Mouse (Mus musculus): ENCODE data around the gene 9130019O22Rik. TPM values are rescaled to one million over a fixed set of nuclear protein-coding genes. Genes with fewer than 3 reads are reported as not detected.
"Not testable (repeated sequence)": the region's sequence is repeated elsewhere in the genome, so short reads cannot be mapped to it uniquely, and the experiment has no call there.

Gene 9130019O22Rik
- total and polyA plus RNA-seq, 3 experiments = 1.2 to 10.2 (median 5.0) TPM

- no peak for TF ChIP-seq GATA2 (IDR thresholded peaks at IDR 0.05; ENCODE audit: borderline replicate concordance, low read depth, low read length)
- TF ChIP-seq POLR2AphosphoS5 (IDR thresholded peaks at IDR 0.05; ENCODE audit: insufficient replicate concordance, low read depth, low read length) = no peak
- TF ChIP-seq TAL1 (conservative IDR thresholded peaks at IDR 0.05; ENCODE audit: low read depth, low read length) = no peak
- TF ChIP-seq GATA1 (IDR thresholded peaks at IDR 0.05; ENCODE audit: borderline replicate concordance, low read length) = no peak
- TF ChIP-seq CTCF (IDR thresholded peaks at IDR 0.05; ENCODE audit: low read depth, low read length) = no peak
- Histone ChIP-seq H3K4me3 (ENCODE audit: low read depth, low read length) (peak overlapping the region; percentile 77), H3K9me3 (replicated peaks) (peaks cover 11% of the 10 kb centered on the region), H3K36me3 (replicated peaks) (peaks cover 20% of the 10 kb centered on the region), H3K4me1 (ENCODE audit: insufficient read depth, low read depth, low read length) (peaks cover 28% of the 10 kb centered on the region), H3K27me3 (ENCODE audit: insufficient read depth, low read length) (peaks cover 3% of the 10 kb centered on the region; the same call in 1 of the 2 replicates)
- no peak for DNase-seq (ENCODE audit: low spot score)
- ATAC-seq (ENCODE audit: extremely low read depth, insufficient number of reproducible peaks, low FRiP score, poor library complexity, severe bottlenecking) = no peak
Observed at GRCm38 (mm10) chr7:127393944-127394333, 7.0 kb upstream of the 9130019O22Rik start.

DNA sequence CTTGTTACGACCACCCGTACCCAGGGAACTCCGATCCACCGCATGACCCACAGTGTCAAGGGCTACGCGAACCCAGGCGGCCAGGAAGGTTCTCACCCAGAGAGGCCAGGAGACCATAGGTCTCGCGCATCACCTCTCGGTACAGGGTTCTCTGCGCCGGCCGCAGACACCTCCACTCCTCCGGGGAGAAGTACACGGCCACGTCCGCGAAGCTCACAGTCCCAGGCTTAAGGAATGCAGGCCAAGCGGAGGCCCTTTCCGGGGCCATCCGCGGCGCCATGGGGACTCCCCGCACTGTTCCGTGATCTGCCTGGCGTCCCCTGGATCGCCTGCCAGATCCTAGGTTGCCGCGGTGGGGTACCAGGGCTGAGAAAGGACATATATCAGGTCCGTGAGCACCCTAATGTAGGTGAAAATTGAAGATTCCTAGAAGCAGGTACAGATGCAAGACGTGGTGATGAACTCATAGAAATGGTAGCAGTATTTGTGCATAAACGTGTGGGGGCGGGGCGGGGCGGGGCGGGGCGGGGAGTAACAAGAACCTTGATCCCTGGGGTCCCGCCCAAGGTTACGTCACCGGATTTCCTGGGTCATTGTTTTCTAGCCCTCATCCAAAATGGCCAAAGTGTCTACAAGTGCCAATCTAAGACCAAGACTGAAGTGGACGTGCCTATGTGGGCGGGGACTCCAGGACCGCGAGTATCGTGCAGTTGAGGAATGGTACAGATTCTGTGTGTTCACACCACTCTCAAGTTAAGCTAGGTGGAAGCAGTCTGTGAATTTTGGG lies 6.4 kb upstream of the 9130019O22Rik start, which contains the start of gene E430018J23Rik:
TSS of gene E430018J23Rik (minus strand) at position 473 of the 787 bp plus-strand sequence.
- Histone ChIP-seq H3K4me1 (ENCODE audit: insufficient read depth, low read depth, low read length) (peaks cover 29% of the 10 kb centered on the region), H3K4me3 (ENCODE audit: low read depth, low read length) (peak within 1 kb of the TSS; percentile 77), H3K27me3 (ENCODE audit: insufficient read depth, low read length) (peaks cover 3% of the 10 kb centered on the region; the same call in 1 of the 2 replicates), H3K9me3 (replicated peaks) (peaks cover 11% of the 10 kb centered on the region), H3K36me3 (replicated peaks) (peaks cover 20% of the 10 kb centered on the region)
- TF ChIP-seq TAL1 (conservative IDR thresholded peaks at IDR 0.05; ENCODE audit: low read depth, low read length) (no peak), GATA1 (IDR thresholded peaks at IDR 0.05; ENCODE audit: borderline replicate concordance, low read length) (no peak), CTCF (IDR thresholded peaks at IDR 0.05; ENCODE audit: low read depth, low read length) (no peak), POLR2AphosphoS5 (IDR thresholded peaks at IDR 0.05; ENCODE audit: insufficient replicate concordance, low read depth, low read length) (no peak), GATA2 (IDR thresholded peaks at IDR 0.05; ENCODE audit: borderline replicate concordance, low read depth, low read length) (no peak)
- ATAC-seq (ENCODE audit: extremely low read depth, insufficient number of reproducible peaks, low FRiP score, poor library complexity, severe bottlenecking) (peak; percentile 96), DNase-seq (ENCODE audit: low spot score) (peak; percentile 80)

- peaks cover 11% of the 10 kb centered on the region for H3K9me3 ChIP-seq (replicated peaks)
- H3K27me3 ChIP-seq (ENCODE audit: insufficient read depth, low read length) = no peaks in the 10 kb centered on the region; the same call in 1 of the 2 replicates
- no peak for TF ChIP-seq GATA2 (IDR thresholded peaks at IDR 0.05; ENCODE audit: borderline replicate concordance, low read depth, low read length)
- peaks cover 20% of the 10 kb centered on the region for H3K36me3 ChIP-seq (replicated peaks)
- peak overlapping the region; percentile 77; the same call in 1 of the 2 replicates for H3K4me3 ChIP-seq (ENCODE audit: low read depth, low read length)
- DNase-seq (ENCODE audit: low spot score) (peak; percentile 6), ATAC-seq (ENCODE audit: extremely low read depth, insufficient number of reproducible peaks, low FRiP score, poor library complexity, severe bottlenecking) (no peak)
- peaks cover 29% of the 10 kb centered on the region for H3K4me1 ChIP-seq (ENCODE audit: insufficient read depth, low read depth, low read length)
Observed at GRCm38 (mm10) chr7:127392251-127392824, 5.4 kb upstream of the 9130019O22Rik start.

GRCm38 (mm10) chr7:127391538-127391937 lies 4.6 kb upstream of the 9130019O22Rik start:
- TF ChIP-seq POLR2AphosphoS5 (IDR thresholded peaks at IDR 0.05; ENCODE audit: insufficient replicate concordance, low read depth, low read length) (no peak), GATA1 (IDR thresholded peaks at IDR 0.05; ENCODE audit: borderline replicate concordance, low read length) (no peak), GATA2 (IDR thresholded peaks at IDR 0.05; ENCODE audit: borderline replicate concordance, low read depth, low read length) (no peak), CTCF (IDR thresholded peaks at IDR 0.05; ENCODE audit: low read depth, low read length) (no peak), TAL1 (conservative IDR thresholded peaks at IDR 0.05; ENCODE audit: low read depth, low read length) (no peak)

GRCm38 (mm10) chr7:127390306-127390705 lies 3.3 kb upstream of the 9130019O22Rik start:
- peaks cover 11% of the 10 kb centered on the region for H3K9me3 ChIP-seq (replicated peaks)
- DNase-seq (ENCODE audit: low spot score) (no peak), ATAC-seq (ENCODE audit: extremely low read depth, insufficient number of reproducible peaks, low FRiP score, poor library complexity, severe bottlenecking) (no peak)
- H3K4me3 ChIP-seq (ENCODE audit: low read depth, low read length) = no peak overlapping the region
- TF ChIP-seq POLR2AphosphoS5 (IDR thresholded peaks at IDR 0.05; ENCODE audit: insufficient replicate concordance, low read depth, low read length) (no peak), GATA2 (IDR thresholded peaks at IDR 0.05; ENCODE audit: borderline replicate concordance, low read depth, low read length) (no peak), GATA1 (IDR thresholded peaks at IDR 0.05; ENCODE audit: borderline replicate concordance, low read length) (no peak), CTCF (IDR thresholded peaks at IDR 0.05; ENCODE audit: low read depth, low read length) (no peak), TAL1 (conservative IDR thresholded peaks at IDR 0.05; ENCODE audit: low read depth, low read length) (no peak)
- peaks cover 24% of the 10 kb centered on the region for H3K36me3 ChIP-seq (replicated peaks)
- H3K4me1 ChIP-seq (ENCODE audit: insufficient read depth, low read depth, low read length) = peaks cover 46% of the 10 kb centered on the region
- no peaks in the 10 kb centered on the region; the same call in 1 of the 2 replicates for H3K27me3 ChIP-seq (ENCODE audit: insufficient read depth, low read length)

More at GRCm38 (mm10) chr7:127391538-127391937, 4.6 kb upstream of the 9130019O22Rik start:
- no peaks in the 10 kb centered on the region; the same call in 1 of the 2 replicates for H3K27me3 ChIP-seq (ENCODE audit: insufficient read depth, low read length)
- peaks cover 36% of the 10 kb centered on the region for H3K4me1 ChIP-seq (ENCODE audit: insufficient read depth, low read depth, low read length)
- peaks cover 11% of the 10 kb centered on the region for H3K9me3 ChIP-seq (replicated peaks)
- DNase-seq (ENCODE audit: low spot score) = no peak
- H3K36me3 ChIP-seq (replicated peaks) = peaks cover 20% of the 10 kb centered on the region
- H3K4me3 ChIP-seq (ENCODE audit: low read depth, low read length) = peak overlapping the region; percentile 77; the same call in 1 of the 2 replicates
- no peak for ATAC-seq (ENCODE audit: extremely low read depth, insufficient number of reproducible peaks, low FRiP score, poor library complexity, severe bottlenecking)

DNA sequence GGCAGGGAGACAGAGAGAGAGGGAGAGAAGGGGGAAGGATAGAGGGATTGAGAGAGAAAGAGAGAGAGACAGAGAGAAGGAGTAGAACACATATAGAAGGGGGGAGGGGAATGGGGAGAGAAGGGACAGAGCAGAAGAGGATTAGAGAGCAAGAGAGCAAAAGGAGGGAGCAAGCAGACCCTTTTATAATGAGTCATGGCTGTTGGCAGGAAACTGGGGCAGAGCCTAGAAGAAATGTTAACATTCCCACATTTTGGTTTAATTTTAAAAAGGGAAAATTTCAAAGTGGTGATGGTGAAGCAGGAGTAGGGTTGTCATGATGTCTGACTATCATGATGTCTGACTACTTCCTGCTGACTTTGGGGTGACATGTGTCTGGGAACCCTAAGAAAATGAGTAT lies 1.2 kb upstream of the 9130019O22Rik start:
- DNase-seq (ENCODE audit: low spot score); ATAC-seq (ENCODE audit: extremely low read depth, insufficient number of reproducible peaks, low FRiP score, poor library complexity, severe bottlenecking); H3K27me3 ChIP-seq (ENCODE audit: insufficient read depth, low read length); H3K4me3 ChIP-seq (ENCODE audit: low read depth, low read length): not testable (repeated sequence)
- Histone ChIP-seq H3K9me3 (replicated peaks) (peaks cover 18% of the 10 kb centered on the region), H3K4me1 (ENCODE audit: insufficient read depth, low read depth, low read length) (peaks cover 38% of the 10 kb centered on the region), H3K36me3 (replicated peaks) (peaks cover 39% of the 10 kb centered on the region)

- H3K9me3 ChIP-seq (replicated peaks) = peaks cover 17% of the 10 kb centered on the region
- not testable (repeated sequence) for ATAC-seq (ENCODE audit: extremely low read depth, insufficient number of reproducible peaks, low FRiP score, poor library complexity, severe bottlenecking); H3K4me3 ChIP-seq (ENCODE audit: low read depth, low read length)
Observed at GRCm38 (mm10) chr7:127385560-127385959, 1.4 kb downstream of the 9130019O22Rik start.

More at GRCm38 (mm10) chr7:127385560-127385959, 1.4 kb downstream of the 9130019O22Rik start:
- not testable (repeated sequence) for H3K27me3 ChIP-seq (ENCODE audit: insufficient read depth, low read length); DNase-seq (ENCODE audit: low spot score)
- Histone ChIP-seq H3K36me3 (replicated peaks) (peaks cover 29% of the 10 kb centered on the region), H3K4me1 (ENCODE audit: insufficient read depth, low read depth, low read length) (peaks cover 33% of the 10 kb centered on the region)

Measured in G1E (cell line).